Mouse (Mus musculus) ES-Bruce4 (cell line): ENCODE measurements around the gene Rsl24d1.

Experiments
- CTCF ChIP-seq: IDR thresholded peaks from one replicate; pipeline ENCODE4 v1.8.1; 2011; ENCODE audit warnings: low read depth, low read length
- EP300 ChIP-seq: IDR thresholded peaks from 2 replicates; pipeline ENCODE4 v1.6.1; 2011; ENCODE audit warnings: low read depth, low read length; ENCODE audit not compliant: insufficient read depth
- POLR2A ChIP-seq: IDR thresholded peaks from one replicate; pipeline ENCODE4 v1.8.1; 2011; ENCODE audit warnings: low read length; ENCODE audit not compliant: insufficient read depth

- TF ChIP-seq CTCF (no peak), POLR2A (no peak), EP300 (no peak)
Measured at GRCm38 (mm10) chr9:73097898-73098297, 15.3 kb upstream of the Rsl24d1 start.
